Mouse (Mus musculus) MEL (cell line): ENCODE measurements around the gene Negr1. TPM values are rescaled to one million over a fixed set of nuclear protein-coding genes. Genes with fewer than 3 reads are reported as not detected.

Experiments
- DNase-seq: peaks from one replicate; pipeline ENCODE4 v3.0.0; 2011; ENCODE audit warnings: low read depth, low spot score
- H3K27ac ChIP-seq: 2 replicates; pipeline ENCODE4 v1.5.1; 2012; ENCODE audit warnings: low read depth, mild to moderate bottlenecking, control low read depth, low read length, moderate library complexity; ENCODE audit not compliant: control insufficient read depth
- H3K27me3 ChIP-seq, 2 experiments: fragments of 150-350 bp in 1 of 2; sonication (generic) in 1 of 2; 2 replicates each; pipeline ENCODE4 v1.6.1; 2012; ENCODE audit warnings: low read length in 2 of 2, mild to moderate bottlenecking in 2 of 2, improper control_type of control experiment in 1 of 2, moderate library complexity in 1 of 2; ENCODE audit not compliant: insufficient read depth in 2 of 2, control insufficient read depth in 1 of 2
- H3K36me3 ChIP-seq, 2 experiments: 2 replicates each; pipeline ENCODE4 v1.6.1; 2012 to 2014; ENCODE audit warnings: low read length in 2 of 2, improper control_type of control experiment in 1 of 2, inconsistent platforms in 1 of 2, mild to moderate bottlenecking in 1 of 2; ENCODE audit not compliant: insufficient read depth in 2 of 2, control insufficient read depth in 1 of 2
- H3K4me1 ChIP-seq, 2 experiments: fragments of 150-350 bp in 1 of 2; sonication (generic) in 1 of 2; 2 replicates each; pipeline ENCODE4 v1.6.1; 2012; ENCODE audit warnings: low read length in 2 of 2, improper control_type of control experiment in 1 of 2, mild to moderate bottlenecking in 1 of 2; ENCODE audit not compliant: insufficient read depth in 2 of 2, control insufficient read depth in 1 of 2
- H3K4me3 ChIP-seq, 2 experiments: fragments of 150-350 bp in 1 of 2; sonication (generic) in 1 of 2; 2 replicates each; pipeline ENCODE4 v1.5.1; 2012; ENCODE audit warnings: low read depth in 2 of 2, low read length in 2 of 2, mild to moderate bottlenecking in 2 of 2, moderate library complexity in 2 of 2, control low read depth in 1 of 2, improper control_type of control experiment in 1 of 2; ENCODE audit not compliant: control insufficient read depth in 1 of 2, insufficient read depth in 1 of 2
- H3K79me2 ChIP-seq: 2 replicates; pipeline ENCODE4 v1.6.1; 2012; ENCODE audit warnings: mild to moderate bottlenecking, low read length, moderate library complexity; ENCODE audit not compliant: control insufficient read depth, poor library complexity, insufficient read depth
- H3K9ac ChIP-seq: 2 replicates; pipeline ENCODE4 v1.6.1; 2012; ENCODE audit warnings: low read depth, mild to moderate bottlenecking, control low read depth, low read length, moderate library complexity; ENCODE audit not compliant: control insufficient read depth, poor library complexity, severe bottlenecking
- H3K9me3 ChIP-seq: fragments of 150-350 bp; sonication (generic); replicated peaks from 2 replicates; pipeline ENCODE4 v1.6.1; 2012; ENCODE audit warnings: mild to moderate bottlenecking, low read length, improper control_type of control experiment, moderate library complexity; ENCODE audit not compliant: insufficient read depth
- BHLHE40 ChIP-seq: IDR thresholded peaks from 2 replicates; pipeline ENCODE4 v1.6.1; 2012; ENCODE audit warnings: low read depth, mild to moderate bottlenecking, inconsistent platforms, low read length, improper control_type of control experiment, borderline replicate concordance
- ELF1 ChIP-seq: IDR thresholded peaks from 2 replicates; pipeline ENCODE4 v1.6.1; 2014; ENCODE audit warnings: low read depth, mild to moderate bottlenecking, inconsistent platforms, low read length, improper control_type of control experiment, moderate library complexity
- ETS1 ChIP-seq: IDR thresholded peaks from 2 replicates; pipeline ENCODE4 v1.6.1; 2012; ENCODE audit warnings: low read depth, mild to moderate bottlenecking, inconsistent platforms, low read length, improper control_type of control experiment, moderate library complexity
- HCFC1 ChIP-seq: IDR thresholded peaks from 2 replicates; pipeline ENCODE4 v1.6.1; 2012; ENCODE audit warnings: low read depth, mild to moderate bottlenecking, inconsistent platforms, low read length, improper control_type of control experiment, moderate library complexity
- JUND ChIP-seq: IDR thresholded peaks from 2 replicates; pipeline ENCODE4 v1.6.1; 2011; ENCODE audit warnings: low read depth, mild to moderate bottlenecking, improper control_type of control experiment, low read length
- MAX ChIP-seq: IDR thresholded peaks from 2 replicates; pipeline ENCODE4 v1.6.1; 2011; ENCODE audit warnings: low read length, improper control_type of control experiment
- MAZ ChIP-seq: IDR thresholded peaks from 2 replicates; pipeline ENCODE4 v1.6.1; 2012; ENCODE audit warnings: low read depth, mild to moderate bottlenecking, inconsistent platforms, low read length, improper control_type of control experiment
- MEF2A ChIP-seq: IDR thresholded peaks from 2 replicates; pipeline ENCODE4 v1.6.1; 2014; ENCODE audit warnings: low read depth, mild to moderate bottlenecking, inconsistent platforms, low read length, improper control_type of control experiment; ENCODE audit not compliant: poor library complexity, insufficient replicate concordance, severe bottlenecking; ENCODE audit errors: extremely low read depth
- MXI1 ChIP-seq: IDR thresholded peaks from 2 replicates; pipeline ENCODE4 v1.6.1; 2011; ENCODE audit warnings: mild to moderate bottlenecking, low read depth, low read length, improper control_type of control experiment
- NELFE ChIP-seq: IDR thresholded peaks from 2 replicates; pipeline ENCODE4 v1.6.1; 2011; ENCODE audit warnings: low read depth, low read length, improper control_type of control experiment
- NRF1 ChIP-seq: IDR thresholded peaks from 2 replicates; pipeline ENCODE4 v1.6.1; 2014; ENCODE audit warnings: low read depth, mild to moderate bottlenecking, inconsistent platforms, low read length, improper control_type of control experiment, moderate library complexity; ENCODE audit not compliant: poor library complexity, insufficient read depth, severe bottlenecking
- POLR2A ChIP-seq, 2 experiments: IDR thresholded peaks; 2 replicates each; pipeline ENCODE4 v1.6.1; 2011 to 2012; ENCODE audit warnings: low read length in 2 of 2, mild to moderate bottlenecking in 2 of 2, control low read depth in 1 of 2, improper control_type of control experiment in 1 of 2, low read depth in 1 of 2, moderate library complexity in 1 of 2; ENCODE audit not compliant: control insufficient read depth in 1 of 2, insufficient read depth in 1 of 2, poor library complexity in 1 of 2
- POLR2AphosphoS2 ChIP-seq: IDR thresholded peaks from 2 replicates; pipeline ENCODE4 v1.6.1; 2011; ENCODE audit warnings: low read length, improper control_type of control experiment
- POLR2AphosphoS5 ChIP-seq: IDR thresholded peaks from 2 replicates; pipeline ENCODE4 v1.6.1; 2012; ENCODE audit warnings: low read depth, borderline replicate concordance, mild to moderate bottlenecking, inconsistent platforms, low read length, moderate library complexity, mixed read lengths
- TAL1 ChIP-seq: IDR thresholded peaks from 2 replicates; pipeline ENCODE4 v1.6.1; 2012; ENCODE audit warnings: mild to moderate bottlenecking, inconsistent platforms, low read length, moderate library complexity, mixed read lengths
- TBP ChIP-seq: IDR thresholded peaks from 2 replicates; pipeline ENCODE4 v1.8.0; 2011; ENCODE audit warnings: low read depth, low read length, improper control_type of control experiment
- UBTF ChIP-seq: IDR thresholded peaks from 2 replicates; pipeline ENCODE4 v1.6.1; 2012; ENCODE audit warnings: low read depth, mild to moderate bottlenecking, inconsistent platforms, low read length, improper control_type of control experiment, moderate library complexity, borderline replicate concordance; ENCODE audit not compliant: insufficient read depth
- USF1 ChIP-seq: IDR thresholded peaks from 2 replicates; pipeline ENCODE4 v1.6.1; 2014; ENCODE audit warnings: low read depth, mild to moderate bottlenecking, inconsistent platforms, low read length, improper control_type of control experiment, moderate library complexity
- USF2 ChIP-seq, 2 experiments: IDR thresholded peaks; 2 replicates each; pipeline ENCODE4 v1.6.1; 2011 to 2012; ENCODE audit warnings: improper control_type of control experiment in 2 of 2, low read length in 2 of 2, borderline replicate concordance in 1 of 2, inconsistent platforms in 1 of 2, low read depth in 1 of 2, mild to moderate bottlenecking in 1 of 2; ENCODE audit not compliant: insufficient read depth in 1 of 2
- ZC3H11A ChIP-seq: IDR thresholded peaks from 2 replicates; pipeline ENCODE4 v1.6.1; 2012; ENCODE audit warnings: low read depth, mild to moderate bottlenecking, inconsistent platforms, low read length, improper control_type of control experiment
- ZKSCAN1 ChIP-seq: IDR thresholded peaks from 2 replicates; pipeline ENCODE4 v1.6.1; 2012; ENCODE audit warnings: low read depth, mild to moderate bottlenecking, inconsistent platforms, low read length, improper control_type of control experiment, moderate library complexity
- ZNF384 ChIP-seq: IDR thresholded peaks from 2 replicates; pipeline ENCODE4 v1.6.1; 2012; ENCODE audit warnings: low read depth, mild to moderate bottlenecking, inconsistent platforms, low read length, improper control_type of control experiment
- polyA plus RNA-seq, 2 experiments: library from polyadenylated mRNA; stranded (reverse) in 1 of 2; unstranded in 1 of 2; fragments of >175 nt in 1 of 2; fragments of >200 nt in 1 of 2; gene quantifications; 2 replicates each; pipeline versions ENCODE4 v1.2.1 to v1.2.4; 2012; ENCODE audit warnings: low replicate concordance in 2 of 2, low read depth in 1 of 2; ENCODE audit not compliant: insufficient read length in 2 of 2, insufficient read depth in 1 of 2, missing spikeins in 1 of 2
- total RNA-seq: library from RNA; depleted of rRNA; stranded (reverse); fragments of 300-350 nt; gene quantifications from 2 replicates; pipeline ENCODE4 v1.2.3, GENCODE M21; 2012

Negr1 gene
- total and polyA plus RNA-seq, 3 experiments: not detected

GRCm38 (mm10) chr3:157198659-157199058, 637.1 kb downstream of the Negr1 start:
- no peak for DNase-seq
- no peaks in the 10 kb centered on the region for H3K79me2 ChIP-seq

GRCm38 (mm10) chr3:157201726-157202125, 640.1 kb downstream of the Negr1 start:
- Histone ChIP-seq H3K4me3 (no peak overlapping the region), H3K27ac (no peak overlapping the region), H3K27me3 (no peaks in the 10 kb centered on the region), H3K36me3 (no peaks in the 10 kb centered on the region), H3K79me2 (no peaks in the 10 kb centered on the region), H3K4me1 (no peaks in the 10 kb centered on the region), H3K9me3 (no peaks in the 10 kb centered on the region), H3K9ac (no peak overlapping the region)
- TF ChIP-seq POLR2AphosphoS5 (peak; percentile 81; the same call in 1 of the 2 replicates), UBTF (no peak)
- DNase-seq: no peak

More at GRCm38 (mm10) chr3:157198659-157199058, 637.1 kb downstream of the Negr1 start:
- no peaks in the 10 kb centered on the region for H3K27me3 ChIP-seq
- no peak overlapping the region for H3K9ac ChIP-seq
- no peaks in the 10 kb centered on the region for H3K4me1 ChIP-seq
- no peak overlapping the region for H3K4me3 ChIP-seq
- H3K27ac ChIP-seq: no peak overlapping the region
- H3K36me3 ChIP-seq: no peaks in the 10 kb centered on the region
- TF ChIP-seq NELFE (no peak), HCFC1 (no peak), ZNF384 (no peak), BHLHE40 (no peak), MEF2A (no peak), ELF1 (no peak), ZC3H11A (no peak), ZKSCAN1 (no peak), TBP (no peak), USF1 (no peak), MAX (no peak), JUND (no peak), TAL1 (no peak), USF2 (IDR thresholded peaks at IDR 0.05; ENCODE audit: borderline replicate concordance in 1 of 2, insufficient read depth in 1 of 2, low read depth in 1 of 2, low read length in 2 of 2) (no peak), ETS1 (no peak), MXI1 (no peak), MAZ (no peak), NRF1 (no peak), POLR2AphosphoS2 (no peak), POLR2A (IDR thresholded peaks at IDR 0.05; ENCODE audit: control insufficient read depth in 1 of 2, insufficient read depth in 1 of 2, low read depth in 1 of 2, low read length in 2 of 2, poor library complexity in 1 of 2) (no peak)
- no peaks in the 10 kb centered on the region for H3K9me3 ChIP-seq
